Mouse (Mus musculus) forebrain, postnatal 0 days (tissue): ENCODE measurements at regions not wholly inside any gene's neighbourhood (a gene's known extent, or its start where the extent isn't known, plus 50 kb on each side); places are given as distances from the start of the nearest gene placed in this dataset.
A peak's percentile ranks its signal among the peaks of the same experiment; 100 is the strongest.

Experiments
- ATAC-seq: fragments of 200-750 bp; cut with Nextera tagmentation; 2 replicates; pipeline ENCODE4 v1.8.0; 2017; ENCODE audit warnings: mild to moderate bottlenecking, moderate library complexity
- DNase-seq: peaks from one replicate; pipeline ENCODE4 v3.0.0-alpha.2; 2015
- H3K27ac ChIP-seq: fragments of 300-500 bp; sonication (generic); 2 replicates; pipeline ENCODE4 v1.5.1; 2014; ENCODE audit warnings: low read depth, mild to moderate bottlenecking, antibody characterized with exemption, low read length, moderate library complexity, mixed read lengths
- H3K27me3 ChIP-seq: fragments of 300-500 bp; sonication (generic); 2 replicates; pipeline ENCODE4 v1.6.1; 2014; ENCODE audit warnings: mild to moderate bottlenecking, low read length, mixed read lengths; ENCODE audit not compliant: insufficient read depth
- H3K36me3 ChIP-seq: fragments of 300-500 bp; sonication (generic); 2 replicates; pipeline ENCODE4 v1.6.1; 2014; ENCODE audit warnings: mild to moderate bottlenecking, moderate library complexity; ENCODE audit not compliant: insufficient read depth
- H3K4me1 ChIP-seq: fragments of 300-500 bp; sonication (generic); 2 replicates; pipeline ENCODE4 v1.6.1; 2014; ENCODE audit warnings: antibody characterized with exemption; ENCODE audit not compliant: insufficient read depth
- H3K4me2 ChIP-seq: fragments of 300-500 bp; sonication (generic); 2 replicates; pipeline ENCODE4 v1.6.1; 2014; ENCODE audit warnings: low read depth, mild to moderate bottlenecking, moderate library complexity
- H3K4me3 ChIP-seq: fragments of 300-500 bp; sonication (generic); 2 replicates; pipeline ENCODE4 v1.5.1; 2014; ENCODE audit warnings: low read depth, low read length, mixed read lengths
- H3K9ac ChIP-seq: fragments of 300-500 bp; sonication (generic); 2 replicates; pipeline ENCODE4 v1.6.1; 2014; ENCODE audit warnings: mild to moderate bottlenecking
- H3K9me3 ChIP-seq: fragments of 300-500 bp; sonication (generic); 2 replicates; pipeline ENCODE4 v1.6.1; 2016; ENCODE audit warnings: low read length
- CTCF ChIP-seq: sonication (generic); IDR thresholded peaks from 2 replicates; pipeline ENCODE4 v1.5.1; 2016; ENCODE audit warnings: antibody characterized with exemption, control low read depth, low read depth
- WGBS: fragments of 180-500 bp; shearing (Covaris S2); extraction: QIAGEN DNeasy Blood & Tissue Kit; methylation state at CpG from one replicate; pipeline ENCODE4 v1.1.7; 2014; 5-methylcytosine and 5-hydroxymethylcytosine counted together

DNA sequence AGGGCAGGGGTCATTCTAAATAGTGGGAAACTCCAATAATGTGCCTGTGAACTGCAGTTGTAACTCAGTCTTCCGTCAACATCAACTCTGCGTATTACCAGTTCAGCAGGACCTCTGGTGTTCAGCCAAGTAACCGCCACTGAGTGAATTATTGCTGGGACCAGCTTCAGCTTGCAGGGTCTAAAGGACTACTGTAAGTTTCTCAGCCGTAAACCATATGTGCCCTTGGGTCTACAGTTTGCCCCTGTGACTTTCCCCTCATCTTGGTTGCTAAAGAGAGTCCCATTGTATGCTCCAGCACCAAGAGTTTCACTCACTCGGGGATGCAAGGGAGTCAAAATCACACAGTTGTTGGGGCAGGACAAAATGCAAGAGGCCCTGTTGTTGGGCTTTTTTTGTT, 399.6 kb upstream of the Atp11b start:
- H3K9me3 ChIP-seq = no peaks in the 10 kb centered on the region
- no peaks in the 10 kb centered on the region for H3K4me1 ChIP-seq
- no peak overlapping the region for H3K4me3 ChIP-seq
- ATAC-seq (peak; percentile 37; the same call in 1 of the 2 replicates), DNase-seq (no peak)
- H3K36me3 ChIP-seq = no peaks in the 10 kb centered on the region
- whole genome bisulfite sequencing = 31% methylated on average over 5 of the region's 5 CpGs
- H3K9ac ChIP-seq = no peak overlapping the region
- H3K27me3 ChIP-seq = no peaks in the 10 kb centered on the region
- H3K4me2 ChIP-seq = no peak overlapping the region
- TF ChIP-seq CTCF = no peak
- no peak overlapping the region for H3K27ac ChIP-seq

DNA sequence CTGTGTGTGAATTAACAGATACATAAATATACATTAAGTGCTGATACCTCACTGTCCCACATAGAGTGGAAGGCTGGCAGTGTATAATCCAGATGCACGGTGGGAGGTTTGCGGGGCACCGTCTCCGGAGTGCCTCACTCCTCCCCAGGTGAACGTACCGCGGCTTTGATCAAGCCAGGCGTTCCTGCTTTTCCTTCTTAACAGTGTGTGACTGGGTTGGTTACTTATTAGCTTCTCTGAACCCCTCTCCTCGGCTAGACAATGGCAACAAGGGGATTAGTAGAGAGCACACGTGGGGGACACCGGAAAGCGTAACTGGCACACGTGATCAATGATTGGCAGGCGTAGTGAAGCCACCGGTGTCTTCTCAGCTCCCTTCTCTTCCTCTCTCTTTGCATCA, 396.8 kb upstream of the Atp11b start:
- no peak overlapping the region for H3K27ac ChIP-seq
- H3K9ac ChIP-seq = no peak overlapping the region
- H3K4me1 ChIP-seq = no peaks in the 10 kb centered on the region
- 57% methylated on average over 15 of the region's 15 CpGs for WGBS
- H3K4me2 ChIP-seq = no peak overlapping the region
- no peak for ATAC-seq
- no peak for TF ChIP-seq CTCF
- no peak overlapping the region for H3K4me3 ChIP-seq
- H3K9me3 ChIP-seq = no peaks in the 10 kb centered on the region
- H3K27me3 ChIP-seq = no peaks in the 10 kb centered on the region
- DNase-seq = no peak
- no peaks in the 10 kb centered on the region for H3K36me3 ChIP-seq

DNA sequence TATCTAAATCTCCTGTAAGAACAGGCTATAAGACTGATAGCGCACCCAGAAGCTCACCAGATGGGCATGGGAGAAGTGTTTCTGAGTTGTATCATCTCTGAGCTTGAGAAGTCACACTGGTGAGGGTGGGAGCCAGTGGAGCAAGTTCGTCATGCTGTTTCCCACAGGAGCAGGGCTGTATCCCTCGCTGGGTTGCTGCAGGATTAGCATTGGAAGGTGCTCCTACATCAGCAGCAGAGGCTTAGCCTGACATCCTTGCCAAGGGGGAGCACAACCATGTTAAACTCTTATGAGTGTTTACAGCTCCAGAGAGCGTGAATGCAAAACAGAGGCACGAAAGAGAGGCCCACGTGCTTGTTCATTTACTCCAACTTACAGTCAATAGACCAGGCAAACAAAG, 395.4 kb upstream of the Atp11b start:
- ATAC-seq = 0 out of 2 replicates have a peak, but pooled peaks have one; percentile 37
- Histone ChIP-seq H3K4me2 (no peak overlapping the region), H3K27me3 (no peaks in the 10 kb centered on the region), H3K27ac (no peak overlapping the region), H3K36me3 (no peaks in the 10 kb centered on the region), H3K4me1 (no peaks in the 10 kb centered on the region), H3K9me3 (no peaks in the 10 kb centered on the region), H3K4me3 (no peak overlapping the region), H3K9ac (no peak overlapping the region)
- no peak for TF ChIP-seq CTCF
- 38% methylated on average over 6 of the region's 6 CpGs for WGBS
- DNase-seq = no peak

DNA sequence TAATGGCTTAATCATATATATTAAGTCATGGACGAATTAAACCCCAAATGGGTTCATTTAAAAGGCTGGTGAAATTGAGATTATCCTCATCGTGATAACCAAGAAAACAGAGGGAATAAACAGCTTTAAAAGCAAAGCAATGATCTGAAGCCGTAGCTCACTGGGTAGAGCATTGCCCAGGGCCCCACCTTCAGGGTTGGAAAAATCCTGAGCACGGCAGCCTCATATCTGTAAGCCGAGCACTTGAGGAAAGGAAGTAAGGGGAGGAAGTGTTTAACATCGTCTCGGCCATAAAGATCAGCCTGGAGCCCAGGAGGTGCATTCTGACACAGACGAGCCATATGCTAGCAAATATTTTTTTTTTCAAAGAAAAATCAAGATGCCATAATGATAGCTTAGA, 394.6 kb upstream of the Atp11b start:
- no peak for TF ChIP-seq CTCF
- no peaks in the 10 kb centered on the region for H3K9me3 ChIP-seq
- DNase-seq (no peak), ATAC-seq (no peak)
- H3K4me2 ChIP-seq = no peak overlapping the region
- no peaks in the 10 kb centered on the region for H3K27me3 ChIP-seq
- no peak overlapping the region for H3K4me3 ChIP-seq
- no peak overlapping the region for H3K27ac ChIP-seq
- no peaks in the 10 kb centered on the region for H3K4me1 ChIP-seq
- WGBS = 58% methylated on average over 8 of the region's 8 CpGs
- H3K9ac ChIP-seq = no peak overlapping the region
- H3K36me3 ChIP-seq = no peaks in the 10 kb centered on the region

DNA sequence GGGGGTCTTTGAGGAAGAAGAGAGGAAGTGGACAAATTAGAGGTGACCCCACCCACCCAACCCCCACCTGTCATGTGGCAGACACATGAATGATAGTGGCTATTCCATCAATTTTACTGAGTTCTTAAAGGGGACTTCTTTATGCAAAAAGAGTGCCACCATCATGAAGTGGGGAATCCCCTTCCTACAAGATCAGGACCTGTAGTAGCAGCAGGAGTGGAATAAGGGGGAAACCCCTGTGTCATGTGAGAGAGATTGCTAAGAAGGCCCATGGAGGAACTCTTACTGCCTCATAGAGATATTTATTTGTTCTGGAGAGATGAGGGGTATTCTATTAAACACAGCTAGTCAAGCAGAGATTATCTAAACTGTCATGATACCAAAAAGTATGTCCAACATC, 393.4 kb upstream of the Atp11b start:
- no peaks in the 10 kb centered on the region for H3K36me3 ChIP-seq

DNA sequence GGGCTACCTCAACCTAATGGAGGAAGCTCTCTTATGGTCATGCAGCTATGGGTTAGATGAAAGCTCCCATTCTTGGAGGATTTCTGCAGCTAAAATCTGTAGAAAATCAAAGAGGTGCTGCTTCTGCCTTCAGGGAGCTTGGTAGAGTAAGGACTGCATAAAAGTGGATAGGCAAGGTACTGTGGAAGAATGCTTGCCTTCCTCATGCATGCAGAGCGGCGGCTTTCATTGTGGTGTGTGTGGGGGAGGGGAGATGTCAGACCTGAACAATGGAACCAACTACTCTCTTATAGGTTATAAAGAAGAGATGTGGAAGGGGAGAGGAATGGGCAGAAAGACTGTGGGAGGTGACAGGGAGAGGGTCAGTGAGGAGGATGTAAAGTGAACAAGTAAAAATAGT, 392.8 kb upstream of the Atp11b start:
- Histone ChIP-seq H3K4me1 (no peaks in the 10 kb centered on the region), H3K9ac (no peak overlapping the region), H3K27ac (no peak overlapping the region), H3K4me2 (no peak overlapping the region), H3K9me3 (no peaks in the 10 kb centered on the region), H3K36me3 (no peaks in the 10 kb centered on the region), H3K27me3 (no peaks in the 10 kb centered on the region), H3K4me3 (no peak overlapping the region)
- ATAC-seq (no peak), DNase-seq (no peak)
- WGBS = 82% methylated on average over 2 of the region's 2 CpGs
- no peak for TF ChIP-seq CTCF

More for the DNA sequence above, 393.4 kb upstream of the Atp11b start:
- H3K27me3 ChIP-seq = no peaks in the 10 kb centered on the region
- H3K4me1 ChIP-seq = no peaks in the 10 kb centered on the region
- H3K4me2 ChIP-seq = no peak overlapping the region
- H3K27ac ChIP-seq = no peak overlapping the region
- no peak for TF ChIP-seq CTCF
- H3K9me3 ChIP-seq = no peaks in the 10 kb centered on the region
- DNase-seq (no peak), ATAC-seq (no peak)
- H3K9ac ChIP-seq = no peak overlapping the region
- H3K4me3 ChIP-seq = no peak overlapping the region

DNA sequence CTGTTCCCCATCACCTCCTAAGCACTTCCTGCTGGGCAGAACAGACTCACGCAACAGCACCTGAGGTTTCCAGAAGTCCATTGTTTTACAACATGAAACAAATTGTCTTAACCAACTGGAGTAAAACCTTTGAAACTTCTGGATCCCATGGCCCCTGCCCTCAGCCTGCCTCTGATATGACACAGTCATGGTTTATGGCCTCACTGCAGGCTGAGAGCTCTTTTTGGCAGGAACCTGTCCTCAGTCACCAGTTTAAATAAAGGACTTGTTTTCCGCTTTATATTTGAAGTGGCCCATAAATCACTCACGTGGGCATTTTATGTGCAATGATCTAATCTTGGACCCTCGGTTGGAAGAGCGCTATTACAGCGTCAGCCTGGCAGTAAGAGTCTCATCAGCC, 388.5 kb upstream of the Atp11b start:
- Histone ChIP-seq H3K9ac (no peak overlapping the region), H3K4me1 (no peaks in the 10 kb centered on the region), H3K9me3 (no peaks in the 10 kb centered on the region), H3K27ac (no peak overlapping the region), H3K4me3 (no peak overlapping the region), H3K27me3 (no peaks in the 10 kb centered on the region), H3K36me3 (no peaks in the 10 kb centered on the region), H3K4me2 (no peak overlapping the region)
- no peak for TF ChIP-seq CTCF
- DNase-seq (no peak), ATAC-seq (no peak)
- WGBS = 91% methylated on average over 6 of the region's 6 CpGs

DNA sequence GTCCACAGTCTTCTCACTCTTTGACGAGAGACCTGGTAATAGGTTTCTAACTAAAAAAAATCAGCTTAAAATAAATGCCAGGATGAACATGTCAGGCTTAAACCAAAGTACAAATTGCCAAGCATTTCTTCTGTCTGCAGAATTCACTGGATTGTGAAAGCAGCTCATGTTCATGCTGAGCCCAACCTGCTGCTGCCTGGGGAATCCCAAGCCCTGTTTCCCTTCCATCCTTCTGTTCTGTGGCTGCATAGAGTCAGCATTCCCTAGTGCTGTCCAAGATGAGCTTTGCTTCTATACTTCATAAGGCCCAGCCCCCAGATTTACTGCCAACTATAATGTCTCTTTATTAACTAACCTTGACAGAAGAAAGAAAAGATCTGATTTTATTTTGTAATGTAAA, 381.6 kb upstream of the Atp11b start:
- 65% methylated on average over 1 of the region's 1 CpGs for WGBS
- ATAC-seq = no peak
- H3K9me3 ChIP-seq = no peaks in the 10 kb centered on the region

More for the DNA sequence above, 381.6 kb upstream of the Atp11b start:
- no peak overlapping the region for H3K9ac ChIP-seq
- H3K27me3 ChIP-seq = no peaks in the 10 kb centered on the region
- no peak for TF ChIP-seq CTCF
- no peak for DNase-seq
- H3K4me1 ChIP-seq = no peaks in the 10 kb centered on the region
- no peak overlapping the region for H3K27ac ChIP-seq
- no peaks in the 10 kb centered on the region for H3K36me3 ChIP-seq
- H3K4me3 ChIP-seq = no peak overlapping the region
- H3K4me2 ChIP-seq = no peak overlapping the region
